Mouse (Mus musculus): ENCODE results near the gene Lcat.
"Not testable (repeated sequence)": the region's sequence is repeated elsewhere in the genome, so short reads cannot be mapped to it uniquely, and the experiment has no call there.

The Lcat gene

DNA sequence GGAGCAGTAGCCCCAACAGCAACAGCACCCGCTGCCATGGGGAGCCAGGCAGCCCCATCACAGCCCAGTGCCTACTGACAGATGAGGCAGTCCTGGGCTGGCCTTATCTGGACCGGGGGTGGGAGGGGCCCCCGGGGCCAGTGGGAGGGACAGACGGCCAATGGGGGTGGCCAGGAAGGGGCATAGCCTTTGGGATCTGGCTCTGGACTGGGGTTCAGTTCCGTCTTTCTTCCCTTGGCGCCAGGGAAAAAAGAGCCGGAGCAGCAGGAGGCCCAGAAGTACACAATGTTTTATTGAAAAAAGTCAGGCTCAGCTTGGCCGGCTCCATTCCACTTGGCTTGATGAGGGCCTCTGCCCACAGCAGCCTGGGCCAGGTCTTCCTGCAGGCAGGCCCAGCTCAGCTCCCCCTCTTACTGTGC, at the start of gene Lcat:
Lcat (minus strand) TSS at position 62 of the 419 bp plus-strand sequence.
- no peak for DNase-seq (ENCODE audit: low read depth)

DNA sequence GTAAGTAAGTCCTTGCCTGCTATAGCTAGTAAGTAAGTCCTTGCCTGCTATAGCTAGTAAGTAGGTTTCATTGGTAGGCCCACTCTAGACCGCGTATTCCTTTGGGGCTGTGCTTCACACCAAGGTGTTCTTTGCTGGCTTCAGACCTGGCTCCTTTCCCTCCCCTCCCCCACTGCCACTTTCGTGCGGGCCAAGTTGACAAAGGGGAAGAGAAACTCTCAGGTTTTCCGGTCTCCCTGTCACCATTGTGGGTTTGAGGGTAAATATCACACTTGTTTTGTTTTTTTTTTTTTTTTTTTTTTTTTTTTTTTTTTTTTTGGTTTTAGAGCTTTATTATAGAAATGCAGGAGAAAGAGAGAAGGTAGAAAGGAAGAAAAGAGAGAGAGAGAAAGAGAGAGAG, 49.3 kb upstream of the Lcat start:
- no peak for DNase-seq (ENCODE audit: low read depth)

DNA sequence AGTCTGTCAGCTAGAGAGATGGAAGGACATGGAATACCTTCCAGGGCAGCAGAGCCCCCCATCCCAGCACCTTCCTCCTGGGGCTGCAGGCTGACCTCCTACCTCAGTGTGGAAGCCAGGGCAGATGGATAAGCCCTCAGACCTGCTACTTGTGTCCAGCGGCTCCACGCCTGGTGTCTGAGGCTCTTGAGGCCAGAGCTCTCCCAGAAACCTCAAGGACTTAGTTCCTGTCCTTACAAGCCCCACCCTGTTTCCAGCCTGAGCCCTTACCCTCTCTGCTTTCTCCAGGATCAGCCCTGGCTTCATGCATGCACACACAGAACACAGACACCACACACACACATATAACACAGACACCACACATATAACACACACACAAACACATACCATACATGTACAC, 48.4 kb upstream of the Lcat start:
- no peak for DNase-seq (ENCODE audit: low read depth)

DNA sequence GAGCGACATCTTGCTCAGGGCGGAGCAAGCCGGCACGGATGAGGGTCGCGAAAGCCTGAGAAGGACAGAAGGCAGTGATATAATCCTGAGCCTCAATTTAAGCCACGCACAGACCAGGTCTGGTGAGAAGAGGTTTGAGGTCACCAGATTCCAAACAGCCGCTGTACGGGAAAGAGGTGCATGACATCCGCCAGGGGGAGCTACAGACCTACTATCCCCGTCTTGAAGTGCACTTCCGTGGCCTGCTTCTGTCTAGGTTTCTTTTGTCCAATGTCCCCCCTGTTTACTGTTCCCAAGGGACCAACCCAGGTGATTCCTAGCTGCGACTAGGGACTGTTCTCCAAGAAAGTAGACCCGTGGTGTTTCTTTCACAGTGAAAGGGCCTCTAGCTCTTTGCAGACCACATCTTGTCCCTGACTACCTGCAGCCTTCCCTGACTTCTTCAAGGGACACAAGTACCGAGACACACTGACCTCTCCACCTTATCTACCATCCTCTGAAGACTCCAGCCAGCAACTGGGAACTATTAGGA, 47.7 kb upstream of the Lcat start, which contains the start of gene Dus2:
Dus2 (plus strand) TSS at position 482 of the 532 bp plus-strand sequence.
- peak; percentile 84 for DNase-seq (ENCODE audit: low read depth)

DNA sequence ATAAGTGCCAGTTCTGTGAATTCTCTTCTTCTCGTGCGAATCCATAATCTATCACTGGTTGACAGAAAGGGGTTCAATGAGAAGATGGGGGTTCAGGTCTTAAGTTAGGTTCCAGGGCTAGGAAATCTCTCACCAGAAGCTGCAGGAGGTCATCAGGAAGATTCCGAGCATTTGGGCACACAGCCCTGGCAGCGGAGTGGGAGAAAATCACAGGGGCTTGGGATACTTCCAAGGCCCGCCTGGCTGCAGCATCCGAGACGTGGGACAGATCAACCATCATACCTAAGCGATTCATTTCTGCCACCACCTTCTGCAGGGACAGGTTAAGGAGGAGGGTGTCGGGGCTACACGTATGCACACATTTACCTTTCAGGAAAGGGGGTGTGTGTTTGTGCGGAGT, 45.4 kb upstream of the Lcat start:
- DNase-seq (ENCODE audit: low read depth) = no peak

DNA sequence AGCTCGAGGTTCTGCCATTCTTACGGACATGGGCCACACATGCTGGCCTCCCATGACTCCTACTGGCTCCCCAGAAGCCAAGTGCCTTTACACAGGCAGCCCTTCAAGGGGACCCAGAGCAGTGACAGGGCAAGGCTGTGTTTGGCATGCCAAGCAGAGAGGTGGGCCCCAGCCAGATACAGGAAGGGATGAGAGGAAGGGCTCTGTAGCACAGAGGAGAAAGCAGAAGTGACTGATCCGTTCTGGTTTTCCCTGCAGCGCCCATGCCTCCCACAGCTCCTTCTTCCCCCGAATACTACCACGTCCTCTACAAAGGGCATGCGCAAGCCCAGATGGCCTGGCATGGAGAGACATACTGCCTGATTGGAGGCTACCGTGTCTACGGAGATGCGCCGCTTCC, 40.2 kb upstream of the Lcat start:
- DNase-seq (ENCODE audit: low read depth) = not testable (repeated sequence)

DNA sequence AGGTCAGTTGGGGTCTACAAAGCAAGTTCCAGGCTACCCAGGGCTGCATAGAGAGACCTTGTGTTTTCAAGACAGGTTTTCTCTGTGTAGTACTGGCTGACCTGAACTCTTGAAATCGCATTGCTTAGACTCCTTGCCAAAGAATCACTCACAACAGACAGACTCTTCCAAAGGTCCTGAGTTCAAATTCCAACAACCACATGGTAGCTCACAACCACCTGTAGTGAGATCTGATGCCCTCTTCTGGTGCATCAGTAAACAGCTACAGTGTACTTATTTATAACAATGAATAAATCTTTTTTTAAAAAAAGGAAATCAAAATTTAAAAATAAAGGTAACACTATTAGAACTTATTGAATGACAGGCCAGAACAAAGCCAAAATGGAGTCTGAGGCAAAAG, 38.0 kb upstream of the Lcat start:
- DNase-seq (ENCODE audit: low read depth) = no peak

DNA sequence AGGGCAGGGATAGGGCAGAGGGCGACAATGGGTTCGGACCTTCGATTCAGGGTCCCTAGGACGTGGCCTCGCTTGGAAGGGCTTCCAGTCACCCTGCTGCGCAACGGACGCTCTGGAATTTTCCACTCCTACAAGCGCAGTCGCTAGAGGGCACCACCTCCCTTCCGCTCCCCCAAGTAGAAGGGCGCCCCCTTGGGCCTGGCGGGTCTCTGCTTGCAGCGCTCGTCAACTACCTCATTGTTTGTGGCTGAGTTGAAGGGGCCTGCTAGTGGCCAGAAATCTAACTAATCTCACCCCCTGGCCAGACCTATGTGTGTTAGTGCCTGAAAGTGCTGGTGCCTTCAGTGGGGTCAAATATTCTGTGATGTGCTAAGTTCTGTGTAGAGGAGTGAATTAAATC, 36.1 kb upstream of the Lcat start, which contains the start of gene Dpep3:
Dpep3 (minus strand) TSS at position 105 of the 400 bp plus-strand sequence.
- DNase-seq (ENCODE audit: low read depth) = no peak

DNA sequence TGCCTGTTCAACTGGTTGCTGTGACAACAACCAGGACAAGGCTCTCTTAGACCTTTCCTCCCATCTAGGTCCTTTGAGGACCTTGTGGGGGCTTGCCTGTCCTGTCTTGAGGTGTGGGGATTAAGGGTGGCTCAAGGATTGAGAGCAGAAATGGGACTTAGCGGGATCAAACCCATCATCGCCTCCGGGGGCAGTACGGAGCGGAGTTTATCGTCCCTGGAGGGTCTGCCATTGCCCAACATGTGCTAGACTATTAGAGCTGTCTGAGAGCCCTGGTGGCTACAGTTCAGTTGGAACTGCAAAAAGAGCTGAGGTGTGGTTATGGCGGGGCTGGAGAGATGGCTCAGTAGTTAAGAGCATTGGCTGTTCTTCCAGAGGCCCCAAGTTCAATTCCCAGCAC, 32.2 kb upstream of the Lcat start:
- no peak for DNase-seq (ENCODE audit: low read depth)

DNA sequence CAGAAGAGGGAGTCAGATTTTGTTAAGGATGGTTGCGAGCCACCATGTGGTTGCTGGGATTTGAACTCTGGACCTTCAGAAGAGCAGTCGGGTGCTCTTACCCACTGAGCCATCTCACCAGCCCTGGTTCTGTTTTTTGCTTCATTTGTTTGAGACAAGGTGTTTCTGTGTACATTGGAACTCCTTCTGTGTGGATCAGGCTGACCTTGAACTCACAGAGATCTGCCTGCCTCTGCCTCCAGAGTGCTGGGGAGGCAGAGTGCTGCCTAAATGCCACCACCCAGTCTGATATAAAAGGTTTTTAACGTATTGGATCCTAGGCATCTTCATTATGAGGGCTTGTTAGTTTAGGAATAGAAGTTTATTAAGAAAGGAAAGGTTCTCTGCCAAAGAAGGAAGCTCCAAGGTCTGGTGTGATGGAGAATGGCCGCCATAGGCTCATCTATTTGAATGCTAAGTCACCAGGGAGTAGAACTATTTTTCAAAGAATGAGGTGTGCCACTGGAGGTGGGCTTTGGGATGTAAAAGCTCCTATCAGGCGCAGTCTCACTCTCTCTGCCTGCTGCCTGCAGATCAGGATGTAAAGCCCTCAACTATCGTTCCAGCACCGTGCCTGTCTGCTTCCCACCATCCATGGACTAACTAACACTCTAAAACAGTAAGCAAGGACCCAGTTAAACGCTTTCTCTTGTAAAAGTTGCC, 28.0 kb upstream of the Lcat start:
- no peak for DNase-seq (ENCODE audit: low read depth)

DNA sequence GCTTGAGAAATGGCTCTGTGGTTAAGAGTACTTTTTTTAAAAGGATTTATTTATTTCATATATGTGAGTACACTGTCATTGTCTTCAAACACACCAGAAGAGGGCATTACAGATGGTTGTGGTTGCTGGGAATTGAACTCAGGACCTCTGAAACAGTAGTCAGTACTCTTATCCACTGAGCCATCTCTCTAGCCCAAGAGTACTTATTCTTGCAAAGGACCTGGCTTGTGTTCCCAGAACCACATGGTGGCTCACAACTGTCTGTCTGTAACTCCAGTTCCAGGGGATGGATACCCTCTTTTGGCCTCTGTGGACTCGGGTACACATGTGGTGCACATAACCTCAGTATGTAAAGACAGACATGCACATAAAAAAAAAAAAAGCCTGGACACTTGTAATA, 26.2 kb upstream of the Lcat start:
- DNase-seq (ENCODE audit: low read depth) = no peak

DNA sequence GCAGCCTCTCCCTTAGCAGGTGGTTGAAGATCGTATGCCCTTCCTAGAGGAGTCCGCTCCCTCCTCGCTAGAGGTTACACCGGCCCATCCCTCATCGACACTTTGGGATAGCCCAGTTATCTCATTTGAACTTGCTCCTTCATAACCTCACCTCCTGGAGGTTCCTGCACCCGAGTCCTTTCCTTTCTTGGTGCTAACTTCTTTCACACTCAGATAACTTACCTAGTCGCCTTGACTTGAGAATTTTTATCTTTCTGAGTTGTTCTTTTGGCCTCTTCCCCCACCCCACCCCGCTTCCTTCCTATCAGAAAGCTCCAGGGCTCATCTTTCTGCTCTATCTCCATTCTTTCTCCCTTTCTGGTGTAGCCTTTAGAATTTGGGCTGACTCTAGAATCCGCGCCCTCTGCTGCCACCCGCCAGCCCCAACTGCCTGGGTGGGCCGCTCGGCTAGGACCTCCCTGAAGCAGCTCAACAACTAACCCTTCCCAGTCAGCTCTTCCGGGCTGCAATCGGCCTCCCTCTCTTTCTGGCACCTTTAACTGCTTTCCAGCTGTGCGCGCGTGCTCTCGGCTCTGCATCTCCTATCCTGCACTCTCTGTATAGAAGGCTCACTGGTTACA, 23.6 kb upstream of the Lcat start:
- peak; percentile 79 for DNase-seq (ENCODE audit: low read depth)

DNA sequence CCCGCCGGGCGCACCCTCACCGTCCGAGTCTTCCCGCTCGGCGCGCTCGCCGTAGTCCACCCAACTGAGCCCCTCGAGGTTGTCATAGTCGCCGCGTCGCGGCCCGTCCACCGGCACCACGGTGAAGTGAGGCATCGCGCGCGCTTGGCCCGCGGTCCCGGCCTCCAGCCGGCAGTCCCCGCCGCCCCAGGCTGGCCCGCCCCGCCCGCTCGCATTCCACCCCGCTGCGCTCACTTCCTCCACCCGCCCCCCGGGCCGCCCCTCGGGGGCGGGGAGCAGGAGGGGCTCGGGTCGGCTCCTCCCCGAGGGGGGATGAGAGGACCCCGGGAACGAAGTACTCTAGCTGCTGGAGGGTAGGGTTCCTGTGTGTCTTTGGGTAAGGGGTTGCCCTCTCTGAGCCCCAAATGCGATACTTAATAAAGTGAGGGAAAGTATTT, 22.7 kb upstream of the Lcat start, which contains the start of gene Slc12a4:
Slc12a4 (minus strand) TSS at position 193 of the 437 bp plus-strand sequence.
- DNase-seq (ENCODE audit: low read depth) = peak; percentile 73

DNA sequence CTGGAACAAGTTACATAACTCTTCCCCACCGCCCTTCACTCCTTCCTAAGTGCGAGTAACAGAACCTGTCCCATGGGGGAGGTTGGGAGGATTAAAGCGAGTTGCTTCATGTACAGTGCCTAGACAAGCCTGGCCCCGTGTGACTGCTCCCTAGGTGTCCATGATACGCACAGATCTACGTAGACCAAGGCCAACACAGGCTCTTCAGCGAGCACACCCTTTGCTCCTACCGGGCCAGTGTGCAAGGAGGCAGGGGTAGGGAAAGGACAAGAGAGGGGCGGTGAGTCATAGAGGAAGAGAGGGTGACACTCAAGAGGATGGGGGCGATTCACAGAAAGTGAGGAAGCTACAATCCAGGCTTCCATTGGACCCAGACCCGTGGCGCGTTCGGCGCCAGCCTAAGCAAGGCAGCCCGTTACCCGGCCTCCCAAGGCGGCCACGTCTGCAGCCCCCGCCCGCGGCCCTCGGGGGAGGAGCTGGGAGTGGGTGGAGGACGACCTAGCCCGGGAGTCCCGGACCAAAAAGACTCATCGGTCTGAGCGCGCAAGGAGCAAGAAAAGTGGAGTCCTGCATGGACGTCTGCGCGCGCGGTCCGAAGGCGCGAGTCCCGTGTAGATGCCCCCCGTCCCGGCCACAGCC, 22.2 kb upstream of the Lcat start:
- DNase-seq (ENCODE audit: low read depth) = peak; percentile 40

DNA sequence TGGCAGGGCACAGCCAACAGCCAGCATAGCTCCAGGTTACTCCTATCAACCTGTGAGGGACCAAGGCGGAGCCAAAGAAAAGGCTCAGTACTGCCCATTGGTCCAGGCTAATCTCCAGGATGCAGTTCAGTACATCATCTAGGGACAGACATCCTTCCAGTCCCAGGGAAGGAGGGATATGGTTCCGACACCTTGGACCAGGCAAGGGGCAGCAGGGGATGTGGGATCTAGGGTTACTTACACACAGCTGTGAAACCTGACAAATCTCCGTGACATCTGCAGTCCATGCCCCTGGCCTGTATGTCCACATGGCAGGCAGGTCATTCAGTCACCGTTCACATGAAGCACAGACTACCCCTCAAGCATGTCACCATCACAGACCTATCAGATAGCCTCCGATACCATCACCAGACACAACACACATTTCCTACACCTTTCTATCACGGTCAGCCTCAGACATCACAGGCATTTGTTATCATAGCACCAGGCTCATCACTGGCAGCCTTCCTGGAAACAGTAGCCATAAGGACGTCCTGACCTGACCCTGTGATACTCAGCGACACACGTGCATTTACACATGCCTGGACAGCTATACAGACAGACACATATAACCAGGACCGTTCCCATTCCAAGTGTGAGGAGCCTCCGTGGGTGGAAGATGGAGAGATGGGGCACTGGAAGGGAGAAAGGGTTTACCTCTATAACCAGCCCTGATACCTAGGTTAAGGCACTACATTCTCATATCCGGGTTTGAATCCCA, 21.5 kb upstream of the Lcat start:
- peak; percentile 28 for DNase-seq (ENCODE audit: low read depth)

DNA sequence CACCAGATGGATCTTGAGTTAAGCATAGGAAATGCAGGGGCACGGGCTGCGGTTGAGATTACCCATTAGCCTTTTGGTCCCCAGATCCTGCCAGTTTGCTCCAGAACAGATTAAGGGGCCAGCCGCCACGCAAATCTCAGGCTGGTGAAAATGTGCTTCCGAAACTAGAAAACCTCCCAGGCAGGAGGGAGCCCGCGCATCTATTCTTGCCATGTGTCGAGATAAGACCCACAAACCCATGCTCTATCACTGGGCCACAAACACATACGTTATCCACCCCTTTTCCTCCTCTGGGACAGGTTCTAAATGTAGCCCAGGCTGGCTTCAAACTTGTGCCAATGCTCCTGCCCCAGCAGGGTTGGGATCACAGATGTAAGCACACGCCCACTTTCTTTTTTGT, 18.4 kb upstream of the Lcat start:
- DNase-seq (ENCODE audit: low read depth) = peak; percentile 57

DNA sequence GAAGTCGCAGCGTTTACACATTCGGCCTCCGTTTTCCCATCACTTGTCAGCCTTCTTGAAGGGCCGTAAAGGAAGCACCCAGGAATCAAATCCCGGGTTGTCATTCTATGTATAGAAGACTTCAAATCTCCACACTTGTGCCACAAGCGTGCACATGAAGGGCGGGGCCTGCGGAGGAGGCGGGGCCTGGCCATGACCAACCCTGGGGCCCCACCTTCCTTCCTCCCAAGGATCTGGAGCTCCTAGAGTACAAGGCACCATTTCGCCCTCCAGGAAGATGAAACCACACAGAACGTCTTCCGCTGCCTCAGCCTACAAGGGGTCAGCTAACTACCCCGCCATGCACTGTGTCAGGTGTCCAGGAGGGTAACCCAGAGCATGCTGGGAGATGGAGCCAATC, 17.9 kb upstream of the Lcat start:
- no peak for DNase-seq (ENCODE audit: low read depth)

DNA sequence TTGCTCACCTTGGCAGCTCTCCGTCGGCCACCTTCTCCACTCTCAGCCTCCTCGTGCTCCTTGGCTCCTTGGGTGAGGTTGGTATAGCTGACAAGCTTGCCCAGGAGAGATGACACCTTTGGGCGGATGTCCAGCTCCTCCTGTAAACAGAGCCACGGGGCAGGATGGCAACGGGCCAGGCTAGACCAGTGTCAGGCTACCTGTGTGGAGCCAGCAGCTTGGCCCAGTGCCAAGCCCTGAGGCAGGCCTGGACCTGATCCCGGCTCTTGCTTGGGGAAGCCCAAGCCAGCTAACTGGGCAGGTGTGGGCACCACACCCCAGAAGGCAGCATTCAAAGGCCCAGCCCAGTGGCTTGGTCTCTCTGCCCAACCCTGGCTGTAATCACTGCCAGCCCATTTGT, 16.2 kb upstream of the Lcat start:
- no peak for DNase-seq (ENCODE audit: low read depth)

DNA sequence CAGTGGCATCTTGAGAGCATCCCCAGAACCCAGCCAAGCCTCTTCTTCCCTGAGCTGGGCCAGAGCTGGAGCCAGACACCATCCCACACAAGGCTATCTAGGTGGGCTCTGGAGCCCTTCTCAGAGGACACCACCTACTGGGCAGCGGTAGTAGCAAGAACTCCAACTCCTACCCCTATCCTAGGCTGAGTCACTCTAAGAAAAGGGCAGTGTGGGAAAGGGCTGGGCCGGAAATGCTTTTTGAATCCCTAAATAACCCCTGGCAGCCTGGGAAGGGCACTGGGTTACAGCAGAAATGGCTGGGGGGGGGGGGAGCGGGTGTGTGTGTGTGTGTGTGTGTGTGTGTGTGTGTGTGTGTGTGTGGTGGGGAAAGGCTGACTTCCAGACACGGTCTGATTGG, 14.6 kb upstream of the Lcat start:
- DNase-seq (ENCODE audit: low read depth) = no peak

DNA sequence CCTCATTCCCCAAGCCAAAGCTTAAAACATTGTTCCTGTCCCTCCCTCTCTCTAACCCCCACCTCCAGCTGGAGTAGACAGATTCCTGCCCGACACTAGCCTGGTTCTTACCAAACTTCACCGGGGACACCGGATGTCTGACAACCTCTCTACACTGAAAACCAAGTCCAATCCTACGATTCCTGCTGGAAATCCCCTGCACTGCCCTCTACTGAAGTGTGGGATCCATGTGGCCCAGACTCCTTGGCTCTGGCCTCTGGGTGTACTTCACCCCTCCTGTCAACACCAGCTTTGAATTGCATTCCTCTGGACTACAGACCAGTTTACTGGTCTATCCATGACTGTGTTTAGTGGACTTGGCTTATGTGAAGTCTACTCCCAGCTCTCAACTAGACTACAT, 13.4 kb upstream of the Lcat start:
- DNase-seq (ENCODE audit: low read depth) = no peak

DNA sequence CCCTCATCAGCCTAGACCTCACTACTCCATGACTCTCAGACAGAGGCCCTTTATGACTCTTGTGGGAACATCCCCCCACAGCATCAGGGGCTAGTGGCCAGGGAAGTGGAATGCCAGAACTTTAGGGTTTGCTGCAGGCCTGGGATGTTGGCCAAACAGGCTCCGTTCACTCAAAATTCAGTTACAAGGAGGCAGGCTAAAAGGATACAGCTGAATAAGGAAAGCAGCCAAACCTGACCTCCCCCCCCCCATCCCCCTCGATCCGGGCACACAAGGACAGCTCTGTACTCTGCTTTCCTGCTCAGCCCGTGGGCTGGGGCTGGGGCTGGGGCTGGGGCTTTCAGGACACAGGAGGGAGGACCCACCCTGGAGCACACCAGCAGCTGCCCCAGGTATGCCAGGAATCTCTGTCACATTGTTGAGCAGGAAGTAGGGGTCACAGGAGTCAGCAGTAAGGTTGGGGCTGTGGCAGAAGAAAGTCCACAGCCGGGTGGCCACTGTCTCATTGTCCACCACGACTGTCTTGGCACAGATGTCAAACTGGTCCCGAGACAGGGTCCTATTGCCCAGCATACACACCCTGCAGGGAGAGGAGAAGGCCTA, 8.0 kb upstream of the Lcat start:
- DNase-seq (ENCODE audit: low read depth) = no peak

DNA sequence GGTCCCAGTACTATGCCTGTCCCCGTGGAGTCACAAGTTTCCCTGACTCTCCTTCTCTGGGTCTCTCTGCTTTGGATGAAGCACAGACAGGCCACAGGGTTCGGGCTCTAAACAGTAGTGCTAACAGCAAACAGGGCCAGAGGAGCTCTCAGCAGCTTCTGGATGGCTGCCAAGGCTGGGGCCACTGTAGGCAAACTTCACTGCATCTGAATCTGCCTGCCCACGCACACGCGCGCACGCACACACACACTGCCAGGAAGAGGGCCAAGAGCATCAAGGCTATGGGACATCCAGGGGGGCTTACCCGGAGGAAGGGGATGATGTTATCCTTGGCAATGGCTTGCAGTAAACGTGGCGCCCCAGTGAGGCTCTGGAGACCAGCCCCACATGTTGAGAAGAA, 6.2 kb upstream of the Lcat start:
- no peak for DNase-seq (ENCODE audit: low read depth)
